Mouse (Mus musculus) embryonic fibroblast, embryonic 13.5 days (primary cell): Measurements from ENCODE around the gene Rpia.

ENCODE experiments used
- CTCF ChIP-seq: IDR thresholded peaks from 2 replicates; pipeline ENCODE4 v1.5.1; 2011; ENCODE audit warnings: mild to moderate bottlenecking, control low read depth, low read length, moderate library complexity, borderline replicate concordance; ENCODE audit not compliant: insufficient read depth
- POLR2A ChIP-seq: IDR thresholded peaks from 2 replicates; pipeline ENCODE4 v1.6.1; 2011; ENCODE audit warnings: low read depth, mild to moderate bottlenecking, control low read depth, low read length, moderate library complexity

GRCm38 (mm10) chr6:70747702-70748101, 44.3 kb downstream of the Rpia start:
- no peak for TF ChIP-seq CTCF
- no peak for TF ChIP-seq POLR2A
